13 mouse cellular contexts compared by ENCODE assay signal in the genomic region with DNA sequence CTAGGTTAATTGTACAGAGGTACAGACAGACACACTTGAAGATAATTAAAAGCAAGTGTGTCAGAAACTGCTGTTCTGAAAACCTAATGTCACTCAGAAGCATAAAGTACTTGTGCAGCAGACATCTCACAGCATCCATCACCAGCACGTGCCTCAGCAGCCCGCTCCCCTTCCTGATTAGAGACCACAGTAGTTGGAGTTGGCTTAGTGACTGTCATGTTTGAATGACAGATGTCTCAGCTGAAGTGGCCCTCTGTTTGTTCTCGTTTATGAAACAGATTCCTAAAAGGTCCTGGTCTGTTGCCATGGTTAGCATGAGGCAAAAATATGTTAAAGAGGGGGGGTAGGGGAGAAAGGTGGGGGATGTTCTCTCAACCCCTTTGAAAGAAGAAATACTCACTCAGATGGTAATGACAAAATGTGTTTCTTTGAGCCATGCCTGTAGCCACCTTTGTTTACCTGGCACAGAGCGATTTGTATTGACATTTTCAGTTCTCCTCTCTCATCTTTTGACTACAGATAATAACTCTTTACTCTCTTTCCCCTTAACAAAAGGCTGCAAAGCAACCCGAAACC.
DNase-seq lines count a peak whose midpoint lies in the region; ATAC-seq and TF ChIP-seq lines count a peak whose summit lies in the region.
"Had no signal": no experiment of that assay in that cellular context is flagged by ENCODE, and none has a peak within 500 bp of the region (broad histone marks: within the 10 kb centered on the region; RNA-seq: fewer than 3 reads in every experiment).

No protein-coding gene starts in this region.

- TF ChIP-seq POLR2A in heart, adult 2 months (IDR thresholded peaks at IDR 0.05; ENCODE audit: insufficient read depth, low read depth, low read length): no peak

- peak; percentile 5 for DNase-seq in heart, adult 11 months
- DNase-seq in heart, adult 2 months: no peak
- peak; percentile 25 for DNase-seq in retina, postnatal 1 day
- no peak for DNase-seq in retina, embryonic 14.5 days (ENCODE audit: low spot score)
- DNase-seq in mesoderm, embryonic 11.5 days (ENCODE audit: low read depth, low spot score): peak; percentile 25
- no peak for DNase-seq in c-Kit-positive CD71-positive TER-119-positive erythroid progenitor cells, embryonic 14.5 days (ENCODE audit: low spot score)
- DNase-seq in urinary bladder, adult 18-20 months (ENCODE audit: low spot score in 2 of 2): no peak
- DNase-seq: kidney, adult 2 months; lung, postnatal 4 days; spleen, adult 18-20 months; thymus, adult 2 months had no signal

- TF ChIP-seq EP300 in heart, adult 2 months (IDR thresholded peaks at IDR 0.05; ENCODE audit: insufficient read depth, low read depth, low read length): no peak

- no peak for ATAC-seq in monocyte, adult 5-6 weeks (replicated peaks; ENCODE audit: insufficient number of reproducible peaks, low FRiP score, low TSS enrichment, poor library complexity, severe bottlenecking)
- ATAC-seq: liver, embryonic 12.5 days had no signal

- H3K27me3 ChIP-seq in heart, adult 2 months (ENCODE audit: control insufficient read depth, insufficient read depth, low read length): no peaks in the 10 kb centered on the region; the same call in 1 of the 2 replicates

- H3K79me2 ChIP-seq in heart, adult 2 months (replicated peaks; ENCODE audit: control insufficient read depth, insufficient read depth, low read length): no peaks in the 10 kb centered on the region

- no peaks in the 10 kb centered on the region for H3K36me3 ChIP-seq in heart, adult 2 months (ENCODE audit: control insufficient read depth, insufficient read depth, low read length)
- H3K36me3 ChIP-seq: liver, embryonic 12.5 days had no signal

- H3K4me1 ChIP-seq in heart, adult 2 months (ENCODE audit: control insufficient read depth, insufficient read depth, low read length): no peaks in the 10 kb centered on the region
- H3K4me1 ChIP-seq: liver, embryonic 12.5 days had no signal

- H3K4me3 ChIP-seq in heart, adult 2 months: no peak overlapping the region
- H3K4me3 ChIP-seq: liver, embryonic 12.5 days had no signal

- H3K9ac ChIP-seq in heart, adult 2 months (ENCODE audit: low read depth, low read length): no peak overlapping the region
- H3K9ac ChIP-seq: liver, embryonic 12.5 days had no signal

- WGBS in heart, adult 2 months: 26% methylated on average over 5 of the region's 5 CpGs

- no peak for TF ChIP-seq CTCF in heart, adult 2 months (IDR thresholded peaks at IDR 0.05)

- H3K27ac ChIP-seq in heart, adult 2 months: no peak overlapping the region
- H3K27ac ChIP-seq: liver, embryonic 12.5 days had no signal

- intact Hi-C loops in heart, adult 2 months (cut with DNase I): no loop called here

Comparison
In these comparisons a context has a peak if more than half of its experiments do, and no peak if none do; other contexts are left out.
1. DNase-seq: peak in heart, adult 11 months (single experiment), retina, postnatal 1 day (single experiment) and mesoderm, embryonic 11.5 days (single experiment); none in heart, adult 2 months (0 of 2), retina, embryonic 14.5 days (single experiment), c-Kit-positive CD71-positive TER-119-positive erythroid progenitor cells, embryonic 14.5 days (single experiment) and urinary bladder, adult 18-20 months (0 of 2).